Mouse (Mus musculus): ENCODE measurements around the gene Hmox2.
A peak's percentile ranks its signal among the peaks of the same experiment; 100 is the strongest.

Hmox2 gene

DNA sequence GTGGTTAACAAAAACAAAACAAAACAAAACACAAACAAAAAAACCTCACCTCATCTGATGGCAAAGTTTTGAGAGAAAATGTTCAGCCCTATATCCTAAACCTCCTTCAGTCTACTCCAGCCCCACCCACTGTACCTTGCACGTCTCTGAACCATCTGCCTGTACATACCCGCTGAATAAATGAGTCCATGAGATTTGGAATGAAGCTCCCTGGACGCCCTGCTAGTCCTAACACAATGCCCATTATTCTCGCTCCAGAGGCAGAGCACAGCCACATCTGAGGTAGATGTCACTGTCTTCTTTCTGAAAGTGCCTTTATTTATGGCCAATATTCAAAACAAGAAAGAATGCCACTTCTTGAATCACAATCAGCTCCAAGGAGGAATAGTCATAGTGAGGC, 59.5 kb downstream of the Hmox2 start:
- DNase-seq, result no peak

DNA sequence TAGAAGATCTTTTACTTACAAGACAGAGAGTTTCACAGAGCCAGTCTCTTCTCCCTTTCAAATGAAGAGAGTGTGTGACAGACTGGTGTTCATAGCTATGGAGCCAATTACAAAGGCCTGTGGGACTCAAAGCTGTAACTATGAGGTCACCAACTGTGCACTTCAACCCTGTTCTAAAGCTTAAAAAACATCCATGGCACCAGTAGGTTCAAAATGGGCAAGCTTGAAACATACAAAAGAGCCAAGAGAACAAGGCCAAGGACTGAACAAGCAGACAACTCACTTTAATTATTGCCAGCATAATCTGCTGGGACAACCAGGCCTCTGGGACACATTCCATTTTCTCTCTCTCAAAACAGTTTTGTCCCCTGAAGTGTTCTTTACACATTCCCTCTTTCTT, 62.0 kb downstream of the Hmox2 start:
- DNase-seq, result no peak

DNA sequence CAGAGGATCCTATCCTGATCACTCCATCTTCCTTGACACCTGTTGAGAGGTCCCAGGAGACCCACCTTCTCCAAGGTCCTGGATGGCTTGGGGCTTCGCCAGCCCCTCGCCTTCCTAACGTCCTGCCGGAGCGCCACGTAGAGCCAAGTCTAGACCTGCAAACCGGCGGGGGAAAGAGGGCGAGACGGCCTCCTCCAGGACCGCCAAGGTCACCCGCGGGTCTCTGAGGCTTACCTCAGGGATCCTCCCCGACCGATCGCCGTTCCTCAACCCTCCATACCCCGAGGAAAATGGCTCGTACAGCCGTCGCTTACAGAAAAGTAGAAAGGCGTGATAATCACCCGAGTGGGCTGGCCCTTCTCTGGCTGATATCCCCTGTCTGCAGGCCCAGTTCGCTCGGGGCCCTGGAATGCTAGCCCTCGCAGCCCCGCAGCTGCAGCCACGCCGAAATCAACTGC, 63.2 kb downstream of the Hmox2 start:
- no peak for DNase-seq

DNA sequence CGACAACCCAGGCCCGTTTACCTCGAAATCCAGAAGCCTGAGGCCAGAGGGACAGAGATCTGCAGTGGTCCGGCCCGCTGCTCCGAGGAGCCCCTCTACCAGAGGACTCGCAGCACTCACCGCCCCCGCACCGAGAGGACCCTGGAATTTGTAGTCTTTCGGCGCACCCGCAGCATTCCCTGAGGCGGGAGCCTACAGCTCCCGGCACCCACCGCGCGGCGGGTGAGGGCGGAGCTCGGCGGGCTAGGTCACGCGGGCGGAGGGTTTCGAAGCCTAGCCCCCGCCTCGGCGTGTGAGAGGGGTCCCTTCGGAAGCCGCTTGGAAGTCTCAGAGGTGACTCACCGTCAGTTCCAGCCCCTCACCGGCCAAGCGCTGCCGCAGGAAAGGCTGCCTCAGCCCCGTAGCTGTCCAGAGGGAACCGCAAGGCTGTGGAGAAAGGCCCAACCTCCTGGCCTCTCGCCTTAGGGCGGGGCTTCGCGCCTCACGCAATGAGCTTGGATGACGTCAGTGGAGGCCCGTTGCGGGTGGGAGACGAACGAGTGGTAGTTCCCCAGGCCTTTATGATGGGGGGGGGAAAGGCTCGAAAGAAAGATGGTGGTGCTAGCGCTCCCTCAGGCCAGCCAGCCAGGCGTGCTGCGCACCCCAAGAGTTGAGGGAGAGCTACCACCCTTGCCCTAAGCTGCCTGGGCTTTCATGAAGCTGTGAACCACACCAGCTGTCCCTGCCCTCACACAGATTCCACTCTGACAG, 63.8 kb downstream of the Hmox2 start, which contains the start of gene Cdip1:
TSS of gene Cdip1 (minus strand) at position 483 of the 750 bp plus-strand sequence.
- peak; percentile 94 to 95 for DNase-seq

DNA sequence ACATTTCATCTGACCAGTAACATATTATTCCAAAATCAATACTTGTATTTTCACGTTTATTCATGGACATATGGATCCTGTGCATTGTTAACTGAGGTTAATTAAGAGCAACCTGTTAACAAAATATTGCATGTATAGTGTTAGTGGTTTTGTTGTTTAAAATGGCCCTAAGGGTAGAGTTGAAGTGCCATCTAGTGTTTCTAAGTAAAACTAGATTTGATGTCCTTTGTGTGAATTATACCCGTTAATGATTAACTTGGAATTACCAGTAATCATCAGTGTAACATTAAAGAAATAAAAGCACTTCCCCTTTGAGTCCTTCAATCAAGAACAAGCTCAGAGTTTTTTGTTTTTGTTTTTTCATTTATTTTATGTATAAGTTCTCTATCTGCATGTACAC, 65.2 kb downstream of the Hmox2 start:
- DNase-seq, result no peak

DNA sequence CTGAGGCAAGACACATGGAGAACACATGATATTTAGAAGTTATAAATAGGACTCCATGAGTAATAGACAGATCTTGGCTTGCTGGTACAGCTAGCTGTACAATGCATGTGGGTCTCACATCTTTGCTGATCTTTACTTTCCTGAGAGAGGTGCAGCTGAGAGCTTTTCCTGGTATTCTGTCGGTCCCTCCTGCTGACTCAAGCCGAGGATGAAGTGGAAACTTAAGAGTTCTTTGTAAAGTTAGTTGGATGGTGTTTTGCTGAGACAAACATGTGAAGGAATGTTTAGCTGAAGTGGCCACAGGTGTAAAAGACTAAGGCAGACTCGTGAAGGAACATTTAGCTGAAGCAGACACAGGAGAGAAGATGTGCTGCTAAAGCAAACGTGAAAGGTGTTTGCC, 70.5 kb downstream of the Hmox2 start:
- DNase-seq, result peak in 1 of 2 experiments; percentile 12
